Mouse (Mus musculus): ENCODE data around the gene Bsph2.

Bsph2 gene

GRCm38 (mm10) chr7:13570967-13571366 is at the start of gene Bsph2:
TSS of gene Bsph2 (minus strand) at chr7:13571067.
- DNase-seq, result no peak

- peak in 1 of 2 experiments; percentile 29 for DNase-seq
Observed at GRCm38 (mm10) chr7:13511539-13511938, 59.3 kb downstream of the Bsph2 start.

All from kidney, postnatal 25 days (tissue).